Mouse (Mus musculus) lung, embryonic 16.5 days (tissue): ENCODE measurements around the gene Spock1. TPM values are rescaled to one million over a fixed set of nuclear protein-coding genes. Genes with fewer than 3 reads are reported as not detected.

Experiments used
- ATAC-seq: fragments of 200-750 bp; cut with Nextera tagmentation; 2 replicates; pipeline ENCODE4 v1.8.0; 2017; ENCODE audit warnings: low read depth, mild to moderate bottlenecking, moderate library complexity
- H3K27ac ChIP-seq: fragments of 300-500 bp; sonication (generic); 2 replicates; pipeline ENCODE4 v1.5.1; 2014; ENCODE audit warnings: mild to moderate bottlenecking, control low read depth, low read length
- H3K27me3 ChIP-seq: fragments of 300-500 bp; sonication (generic); 2 replicates; pipeline ENCODE4 v1.6.1; 2014; ENCODE audit warnings: low read depth, low read length, mixed read lengths; ENCODE audit not compliant: control insufficient read depth, insufficient read depth
- H3K36me3 ChIP-seq: fragments of 300-500 bp; sonication (generic); 2 replicates; pipeline ENCODE4 v1.6.1; 2014; ENCODE audit warnings: low read length; ENCODE audit not compliant: control insufficient read depth, insufficient read depth
- H3K4me1 ChIP-seq: fragments of 300-500 bp; sonication (generic); replicated peaks from 2 replicates; pipeline ENCODE4 v1.6.1; 2014; ENCODE audit warnings: low read length, mixed read lengths; ENCODE audit not compliant: control insufficient read depth, insufficient read depth
- H3K4me2 ChIP-seq: fragments of 300-500 bp; sonication (generic); 2 replicates; pipeline ENCODE4 v1.6.1; 2014; ENCODE audit warnings: low read depth, low read length, control low read depth
- H3K4me3 ChIP-seq: fragments of 300-500 bp; sonication (generic); 2 replicates; pipeline ENCODE4 v1.5.1; 2014; ENCODE audit warnings: mild to moderate bottlenecking, low read length, control low read depth
- H3K9ac ChIP-seq: fragments of 300-500 bp; sonication (generic); 2 replicates; pipeline ENCODE4 v1.6.1; 2014; ENCODE audit warnings: low read length, control low read depth
- H3K9me3 ChIP-seq: fragments of 300-500 bp; sonication (generic); 2 replicates; pipeline ENCODE4 v1.6.1; 2016; ENCODE audit warnings: low read length; ENCODE audit not compliant: control insufficient read depth
- WGBS: fragments of 180-500 bp; shearing (Covaris S2); extraction: QIAGEN DNeasy Blood & Tissue Kit; methylation state at CpG from one replicate; pipeline ENCODE4 v1.1.7; 2014; 5-methylcytosine and 5-hydroxymethylcytosine counted together
- polyA plus RNA-seq: library from polyadenylated mRNA; unstranded; fragments of >200 nt; fragmentation: Nextera tagmentation; extraction: Ambion mirVana; gene quantifications from 2 replicates; pipeline ENCODE4 v1.2.1, GENCODE M21; 2015

Gene Spock1
- polyA plus RNA-seq, 1 experiment from 2014 or later: 0.41 TPM

DNA sequence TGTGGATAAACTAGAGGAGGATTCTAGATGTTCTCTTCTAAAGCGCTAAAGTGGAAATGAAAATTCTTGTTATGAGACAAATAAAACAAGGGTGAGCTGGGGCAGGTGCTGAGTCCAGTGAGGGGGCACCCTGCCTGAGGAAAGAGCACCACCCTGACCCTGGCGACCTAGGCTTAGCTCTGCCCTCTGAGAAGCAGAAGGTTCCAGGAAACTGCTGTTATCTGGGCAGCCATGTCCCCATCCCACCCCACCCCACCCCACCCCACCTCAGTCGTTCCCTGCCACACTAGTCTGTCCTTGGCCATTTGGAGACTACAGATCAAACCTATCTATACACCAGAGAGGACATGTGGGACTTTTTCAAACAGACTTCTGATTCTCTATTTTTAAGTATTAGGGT is 235.4 kb downstream of the Spock1 start:
- no peak for ATAC-seq
- Histone ChIP-seq H3K4me3 (no peak overlapping the region), H3K36me3 (no peaks in the 10 kb centered on the region), H3K9ac (no peak overlapping the region), H3K4me1 (no peaks in the 10 kb centered on the region), H3K27me3 (no peaks in the 10 kb centered on the region), H3K27ac (no peak overlapping the region), H3K9me3 (no peaks in the 10 kb centered on the region), H3K4me2 (no peak overlapping the region)
- WGBS: 70% methylated on average over 3 of the region's 3 CpGs

DNA sequence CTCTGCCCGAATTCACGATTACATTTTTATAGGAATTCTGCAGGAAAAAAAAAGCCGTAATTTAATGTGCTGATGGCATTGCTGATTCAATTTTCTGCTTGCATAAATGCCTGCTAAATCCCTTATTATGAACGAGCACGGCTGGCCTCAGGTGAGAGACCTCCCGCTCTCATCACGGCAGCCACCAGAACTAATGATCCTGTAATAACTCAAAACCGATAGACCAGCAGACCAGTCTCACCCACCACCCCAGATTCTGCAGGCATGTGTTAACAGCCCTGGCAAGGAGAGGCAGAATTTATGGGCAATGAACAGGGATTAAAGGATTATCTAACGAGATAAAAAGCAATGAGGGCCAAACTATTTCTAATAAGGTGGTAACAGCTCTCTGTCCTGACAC is 236.2 kb downstream of the Spock1 start:
- no peaks in the 10 kb centered on the region for H3K36me3 ChIP-seq
- no peaks in the 10 kb centered on the region for H3K9me3 ChIP-seq
- 80% methylated on average over 9 of the region's 9 CpGs for WGBS
- no peak overlapping the region for H3K27ac ChIP-seq
- no peaks in the 10 kb centered on the region for H3K27me3 ChIP-seq
- no peak overlapping the region for H3K9ac ChIP-seq
- H3K4me1 ChIP-seq: no peaks in the 10 kb centered on the region
- ATAC-seq: no peak
- H3K4me2 ChIP-seq: no peak overlapping the region
- no peak overlapping the region for H3K4me3 ChIP-seq

DNA sequence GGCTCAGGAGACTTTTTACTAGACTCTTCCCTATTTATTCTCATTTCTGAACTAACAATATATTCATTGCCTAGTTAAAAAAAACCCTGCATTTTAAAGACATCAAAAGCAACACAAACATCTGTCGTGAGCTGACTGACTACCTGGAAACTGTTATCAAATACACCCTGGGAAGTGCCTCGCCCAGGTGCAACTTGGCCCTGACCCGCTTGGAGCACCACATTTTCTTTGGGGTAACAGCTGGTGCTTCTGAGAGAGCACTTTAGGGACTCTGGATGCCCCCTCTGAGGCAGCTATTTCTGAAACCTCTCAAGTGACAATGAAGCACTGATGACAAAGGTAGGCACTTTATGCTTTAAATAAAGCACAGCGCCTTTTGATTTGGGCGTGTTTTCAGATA is 236.8 kb downstream of the Spock1 start:
- 55% methylated on average over 5 of the region's 5 CpGs for whole genome bisulfite sequencing
- no peaks in the 10 kb centered on the region for H3K36me3 ChIP-seq
- no peak for ATAC-seq
- H3K9ac ChIP-seq: no peak overlapping the region
- H3K4me3 ChIP-seq: no peak overlapping the region
- H3K4me2 ChIP-seq: no peak overlapping the region
- H3K4me1 ChIP-seq: no peaks in the 10 kb centered on the region
- H3K9me3 ChIP-seq: no peaks in the 10 kb centered on the region
- H3K27me3 ChIP-seq: no peaks in the 10 kb centered on the region
- no peak overlapping the region for H3K27ac ChIP-seq

GRCm38 (mm10) chr13:57667621-57668020 is 240.5 kb downstream of the Spock1 start:
- Histone ChIP-seq H3K4me2 (no peak overlapping the region), H3K36me3 (no peaks in the 10 kb centered on the region), H3K4me3 (no peak overlapping the region), H3K9me3 (no peaks in the 10 kb centered on the region), H3K27me3 (no peaks in the 10 kb centered on the region), H3K27ac (no peak overlapping the region), H3K9ac (no peak overlapping the region), H3K4me1 (no peaks in the 10 kb centered on the region)
- WGBS: 71% methylated on average over 3 of the region's 3 CpGs
- ATAC-seq: no peak

GRCm38 (mm10) chr13:57666173-57666842 is 241.8 kb downstream of the Spock1 start:
- no peaks in the 10 kb centered on the region for H3K9me3 ChIP-seq
- no peak for ATAC-seq

DNA sequence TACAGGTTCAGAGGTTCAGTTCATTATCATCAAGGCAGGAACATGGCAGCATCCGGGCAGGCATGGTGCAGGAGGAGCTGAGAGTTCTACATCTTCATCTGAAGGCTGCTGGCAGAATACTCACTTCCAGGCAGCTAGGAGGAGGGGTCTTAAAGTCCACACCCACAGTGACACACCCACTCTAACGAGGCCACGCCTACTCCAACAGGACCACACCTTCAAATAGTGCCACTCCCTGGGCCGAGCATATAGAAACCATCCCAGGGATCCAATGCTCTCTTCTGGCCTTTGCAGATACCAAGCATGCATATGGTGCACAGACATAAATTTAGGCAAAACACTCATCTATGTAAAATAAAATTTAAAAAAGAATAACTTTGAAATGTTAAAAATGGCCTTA is 245.6 kb downstream of the Spock1 start:
- no peaks in the 10 kb centered on the region for H3K9me3 ChIP-seq
- no peaks in the 10 kb centered on the region for H3K4me1 ChIP-seq
- no peak overlapping the region for H3K27ac ChIP-seq
- no peaks in the 10 kb centered on the region for H3K27me3 ChIP-seq
- no peak overlapping the region for H3K4me3 ChIP-seq
- no peaks in the 10 kb centered on the region for H3K36me3 ChIP-seq
- 58% methylated on average over 4 of the region's 4 CpGs for WGBS
- H3K4me2 ChIP-seq: no peak overlapping the region
- no peak overlapping the region for H3K9ac ChIP-seq
- no peak for ATAC-seq

More at GRCm38 (mm10) chr13:57666173-57666842, 241.8 kb downstream of the Spock1 start:
- H3K27ac ChIP-seq: no peak overlapping the region
- H3K4me3 ChIP-seq: no peak overlapping the region
- H3K4me1 ChIP-seq: no peaks in the 10 kb centered on the region
- H3K27me3 ChIP-seq: no peaks in the 10 kb centered on the region
- no peak overlapping the region for H3K4me2 ChIP-seq
- no peak overlapping the region for H3K9ac ChIP-seq
- WGBS: 49% methylated on average over 9 of the region's 9 CpGs
- H3K36me3 ChIP-seq: no peaks in the 10 kb centered on the region

DNA sequence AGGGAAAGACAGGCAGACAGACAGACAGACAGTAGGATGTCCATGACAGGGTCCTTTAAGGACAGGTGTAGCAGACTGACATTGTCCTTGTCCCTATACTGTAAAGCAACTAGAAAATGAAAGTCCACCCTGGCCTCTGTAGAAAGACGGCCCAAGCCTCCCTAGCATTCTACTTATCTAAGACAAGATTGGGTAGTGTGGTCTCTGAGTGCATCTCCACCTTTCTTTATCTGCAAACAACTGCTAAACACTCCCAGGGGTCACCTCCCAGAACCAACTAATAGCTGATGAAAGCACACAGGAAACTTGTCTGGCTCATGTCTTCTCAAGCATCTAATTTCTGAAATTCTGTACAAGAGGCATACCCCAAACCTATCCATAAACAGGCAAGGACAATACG is 247.6 kb downstream of the Spock1 start:
- Histone ChIP-seq H3K27ac (no peak overlapping the region), H3K27me3 (no peaks in the 10 kb centered on the region), H3K9me3 (no peaks in the 10 kb centered on the region), H3K4me3 (no peak overlapping the region), H3K4me1 (no peaks in the 10 kb centered on the region), H3K4me2 (no peak overlapping the region), H3K36me3 (no peaks in the 10 kb centered on the region), H3K9ac (no peak overlapping the region)
- ATAC-seq: no peak
- WGBS: 79% methylated on average over 2 of the region's 2 CpGs

GRCm38 (mm10) chr13:57659872-57660271 is 248.3 kb downstream of the Spock1 start:
- WGBS: 49% methylated on average over 3 of the region's 3 CpGs
- H3K4me1 ChIP-seq: no peaks in the 10 kb centered on the region
- no peaks in the 10 kb centered on the region for H3K27me3 ChIP-seq

DNA sequence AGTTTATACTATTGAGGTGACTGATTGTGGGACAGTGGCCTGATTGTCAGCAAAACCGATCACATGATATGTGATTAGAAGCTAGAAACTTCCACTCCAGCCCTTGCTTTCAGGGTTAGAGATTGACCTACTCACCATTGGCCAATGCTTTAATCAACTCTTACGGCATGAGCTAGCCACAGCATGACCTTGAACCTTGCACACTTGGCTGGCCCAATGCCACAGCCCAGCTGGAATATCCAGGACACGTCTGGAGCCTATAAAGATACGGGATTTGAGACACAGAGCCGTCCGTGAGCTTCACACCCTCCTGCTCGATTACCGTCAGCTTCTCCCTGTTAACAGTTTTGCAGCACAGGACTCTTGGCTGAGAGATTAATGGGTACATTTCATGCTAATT is 251.5 kb downstream of the Spock1 start:
- 62% methylated on average over 8 of the region's 8 CpGs for WGBS
- ATAC-seq: no peak

More at GRCm38 (mm10) chr13:57659872-57660271, 248.3 kb downstream of the Spock1 start:
- Histone ChIP-seq H3K4me3 (no peak overlapping the region), H3K36me3 (no peaks in the 10 kb centered on the region), H3K4me2 (no peak overlapping the region), H3K27ac (no peak overlapping the region), H3K9me3 (no peaks in the 10 kb centered on the region), H3K9ac (no peak overlapping the region)
- no peak for ATAC-seq

GRCm38 (mm10) chr13:57654362-57654761 is 253.8 kb downstream of the Spock1 start:
- no peak for ATAC-seq
- no peak overlapping the region for H3K27ac ChIP-seq
- no peak overlapping the region for H3K4me3 ChIP-seq
- H3K4me2 ChIP-seq: no peak overlapping the region
- H3K27me3 ChIP-seq: no peaks in the 10 kb centered on the region
- H3K36me3 ChIP-seq: no peaks in the 10 kb centered on the region
- no peaks in the 10 kb centered on the region for H3K9me3 ChIP-seq
- WGBS: 79% methylated on average over 7 of the region's 7 CpGs
- no peak overlapping the region for H3K9ac ChIP-seq
- no peaks in the 10 kb centered on the region for H3K4me1 ChIP-seq

More for the DNA sequence above, 251.5 kb downstream of the Spock1 start:
- no peaks in the 10 kb centered on the region for H3K36me3 ChIP-seq
- no peaks in the 10 kb centered on the region for H3K4me1 ChIP-seq
- H3K27ac ChIP-seq: no peak overlapping the region
- no peaks in the 10 kb centered on the region for H3K27me3 ChIP-seq
- no peak overlapping the region for H3K9ac ChIP-seq
- no peak overlapping the region for H3K4me3 ChIP-seq
- no peak overlapping the region for H3K4me2 ChIP-seq
- H3K9me3 ChIP-seq: no peaks in the 10 kb centered on the region
